In the genomic region with DNA sequence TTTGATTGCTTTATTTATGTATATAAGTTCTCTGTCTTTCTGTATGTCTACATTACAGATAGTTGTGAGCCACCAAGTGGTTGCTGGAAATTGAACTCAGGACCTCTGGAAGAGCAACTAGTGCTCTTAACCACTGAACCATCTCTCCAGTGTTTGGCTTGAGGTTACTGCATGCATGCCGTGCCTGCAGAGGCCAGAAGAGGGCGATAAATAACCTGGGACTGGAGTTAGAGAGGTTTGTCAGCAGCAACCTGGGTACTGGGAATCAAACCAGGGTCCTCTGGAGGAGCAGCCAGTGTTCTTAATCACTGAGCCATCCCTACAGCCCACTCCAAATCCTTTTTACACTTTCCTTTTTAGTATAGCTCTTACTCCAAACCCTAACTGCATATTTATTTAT, we compare ENCODE assay signal across 19 mouse cellular contexts. TPM values are rescaled to one million over a fixed set of nuclear protein-coding genes. Genes with fewer than 3 reads are reported as not detected.
DNase-seq lines count a peak whose midpoint lies in the region; ATAC-seq and TF ChIP-seq lines count a peak whose summit lies in the region.
"Had no signal": no experiment of that assay in that cellular context is flagged by ENCODE, and none has a peak within 500 bp of the region (broad histone marks: within the 10 kb centered on the region; RNA-seq: fewer than 3 reads in every experiment).

No protein-coding gene starts in this region.

- no peak overlapping the region for H3K4me3 ChIP-seq in intestine, postnatal 0 days (ENCODE audit: low read depth, low read length)
- H3K4me3 ChIP-seq in intestine, embryonic 15.5 days (replicated peaks): no peak overlapping the region
- no peak overlapping the region for H3K4me3 ChIP-seq in midbrain, embryonic 16.5 days (ENCODE audit: low read depth, low read length)
- H3K4me3 ChIP-seq: embryonic facial prominence, embryonic 13.5 days; hindbrain, embryonic 13.5 days; limb, embryonic 13.5 days; lung, embryonic 15.5 days; neural tube, embryonic 15.5 days had no signal

- no peak overlapping the region for H3K9ac ChIP-seq in intestine, postnatal 0 days (ENCODE audit: low read depth, low read length)
- H3K9ac ChIP-seq in intestine, embryonic 15.5 days: no peak overlapping the region
- H3K9ac ChIP-seq in midbrain, embryonic 16.5 days (ENCODE audit: low read depth, low read length): no peak overlapping the region
- H3K9ac ChIP-seq: embryonic facial prominence, embryonic 13.5 days; hindbrain, embryonic 13.5 days; limb, embryonic 13.5 days; lung, embryonic 15.5 days; neural tube, embryonic 15.5 days had no signal

- H3K4me2 ChIP-seq in intestine, postnatal 0 days (replicated peaks; ENCODE audit: low read depth): no peak overlapping the region
- H3K4me2 ChIP-seq in intestine, embryonic 15.5 days (replicated peaks): no peak overlapping the region
- H3K4me2 ChIP-seq in midbrain, embryonic 16.5 days (ENCODE audit: low read length): no peak overlapping the region
- H3K4me2 ChIP-seq: hindbrain, embryonic 13.5 days; lung, embryonic 15.5 days; neural tube, embryonic 15.5 days had no signal

- no peak for ATAC-seq in intestine, postnatal 0 days
- ATAC-seq in intestine, embryonic 15.5 days: no peak
- ATAC-seq in midbrain, embryonic 16.5 days: no peak

- peak; percentile 48 for DNase-seq in thymus, postnatal 14 days
- no peak for DNase-seq in thymus, postnatal 0 days (ENCODE audit: low spot score)
- DNase-seq in ES-CJ7 (ENCODE audit: low read depth, low spot score): peak; percentile 55
- DNase-seq in splenic B cell, adult 2 months (ENCODE audit: low read depth, low spot score): peak; percentile 14
- no peak for DNase-seq in right cerebral cortex, adult 2 months (ENCODE audit: low spot score in 2 of 2)
- DNase-seq: adrenal gland, postnatal 14 days; cerebellum, adult 8-10 months; kidney, adult 11 months; kidney, postnatal 14 days; spleen, adult 18-20 months had no signal

- 79% methylated on average over 2 of the region's 2 CpGs for WGBS in intestine, postnatal 0 days
- 71% methylated on average over 2 of the region's 2 CpGs for WGBS in intestine, embryonic 15.5 days
- 86% methylated on average over 2 of the region's 2 CpGs for WGBS in midbrain, embryonic 16.5 days

- H3K4me1 ChIP-seq in intestine, postnatal 0 days (replicated peaks; ENCODE audit: control insufficient read depth, insufficient read depth, low read length): no peaks in the 10 kb centered on the region
- peaks cover 6% of the 10 kb centered on the region; the same call in 1 of the 2 replicates for H3K4me1 ChIP-seq in intestine, embryonic 15.5 days (replicated peaks)
- H3K4me1 ChIP-seq in midbrain, embryonic 16.5 days (ENCODE audit: control insufficient read depth, insufficient read depth, low read length): peaks cover 12% of the 10 kb centered on the region; the same call in 1 of the 2 replicates

- no peaks in the 10 kb centered on the region for H3K36me3 ChIP-seq in intestine, postnatal 0 days (ENCODE audit: control insufficient read depth, insufficient read depth)
- H3K36me3 ChIP-seq in intestine, embryonic 15.5 days: no peaks in the 10 kb centered on the region
- no peaks in the 10 kb centered on the region for H3K36me3 ChIP-seq in splenic B cell, adult 2 months (ENCODE audit: control insufficient read depth, insufficient read depth, low read length, poor library complexity, severe bottlenecking)
- H3K36me3 ChIP-seq in midbrain, embryonic 16.5 days (ENCODE audit: control insufficient read depth, insufficient read depth, low read length): no peaks in the 10 kb centered on the region
- H3K36me3 ChIP-seq: embryonic facial prominence, embryonic 13.5 days; hindbrain, embryonic 13.5 days; limb, embryonic 13.5 days; lung, embryonic 15.5 days; neural tube, embryonic 15.5 days had no signal

- H3K9me3 ChIP-seq in intestine, postnatal 0 days (ENCODE audit: control insufficient read depth): no peaks in the 10 kb centered on the region
- no peaks in the 10 kb centered on the region for H3K9me3 ChIP-seq in intestine, embryonic 15.5 days
- H3K9me3 ChIP-seq in midbrain, embryonic 16.5 days (replicated peaks; ENCODE audit: control insufficient read depth, low read length, poor library complexity, severe bottlenecking): no peaks in the 10 kb centered on the region
- H3K9me3 ChIP-seq: embryonic facial prominence, embryonic 13.5 days; hindbrain, embryonic 13.5 days; limb, embryonic 13.5 days; lung, embryonic 15.5 days; megakaryocyte, embryonic 14.5 days; neural tube, embryonic 15.5 days had no signal

- H3K27ac ChIP-seq in intestine, postnatal 0 days (ENCODE audit: low read depth, low read length): no peak overlapping the region
- no peak overlapping the region for H3K27ac ChIP-seq in intestine, embryonic 15.5 days
- H3K27ac ChIP-seq in midbrain, embryonic 16.5 days (ENCODE audit: low read length): no peak overlapping the region
- H3K27ac ChIP-seq: hindbrain, embryonic 13.5 days; limb, embryonic 13.5 days; lung, embryonic 15.5 days; neural tube, embryonic 15.5 days had no signal

- H3K27me3 ChIP-seq in intestine, postnatal 0 days (replicated peaks; ENCODE audit: control insufficient read depth, insufficient read depth, low read length): no peaks in the 10 kb centered on the region
- no peaks in the 10 kb centered on the region for H3K27me3 ChIP-seq in intestine, embryonic 15.5 days (replicated peaks)
- H3K27me3 ChIP-seq in splenic B cell, adult 2 months (ENCODE audit: control insufficient read depth, insufficient read depth, low read length, poor library complexity, severe bottlenecking): no peaks in the 10 kb centered on the region
- no peaks in the 10 kb centered on the region for H3K27me3 ChIP-seq in midbrain, embryonic 16.5 days (ENCODE audit: control insufficient read depth, insufficient read depth, low read depth, low read length)
- H3K27me3 ChIP-seq: embryonic facial prominence, embryonic 13.5 days; hindbrain, embryonic 13.5 days; lung, embryonic 15.5 days; neural tube, embryonic 15.5 days had no signal

- TF ChIP-seq CTCF in intestine, postnatal 0 days (IDR thresholded peaks at IDR 0.05; ENCODE audit: low read depth): peak; percentile 26; the same call in 1 of the 2 replicates

RNA-seq across cellular contexts. Expression of a gene that starts 19.9 kb away (rescaled TPM):
- polyA plus RNA-seq in intestine, postnatal 0 days (2015; fragmentation: Nextera tagmentation; extraction: Ambion mirVana): 119 and 134 TPM in 2 replicates
- 171 and 194 TPM in 2 replicates for polyA plus RNA-seq in intestine, embryonic 15.5 days (2015; fragmentation: Nextera tagmentation; extraction: Ambion mirVana)
- polyA plus RNA-seq in thymus, postnatal 0 days (2015; fragmentation: Nextera tagmentation; extraction: Ambion mirVana): 261 and 268 TPM in 2 replicates
- 147 and 156 TPM in 2 replicates for polyA plus RNA-seq in midbrain, embryonic 16.5 days (2015; fragmentation: Nextera tagmentation; extraction: Ambion mirVana)

Comparison
In these comparisons a context has a peak if more than half of its experiments do, and no peak if none do; other contexts are left out.
1. DNase-seq: peak in thymus, postnatal 14 days (single experiment), ES-CJ7 (single experiment) and splenic B cell, adult 2 months (single experiment); none in thymus, postnatal 0 days (single experiment) and right cerebral cortex, adult 2 months (0 of 2).